Mouse (Mus musculus) MEL (cell line): ENCODE results near the gene Lemd1.

Experiments used
- E2F4 ChIP-seq: IDR thresholded peaks from 2 replicates; pipeline ENCODE4 v1.6.1; 2011; ENCODE audit warnings: low read depth, low read length, improper control_type of control experiment, borderline replicate concordance
- EP300 ChIP-seq, 2 experiments: IDR thresholded peaks; 2 replicates each; pipeline ENCODE4 v1.6.1; 2011; ENCODE audit warnings: improper control_type of control experiment in 2 of 2, low read length in 2 of 2, low read depth in 1 of 2, mild to moderate bottlenecking in 1 of 2
- POLR2A ChIP-seq, 2 experiments: IDR thresholded peaks; 2 replicates each; pipeline ENCODE4 v1.6.1; 2011 to 2012; ENCODE audit warnings: low read length in 2 of 2, mild to moderate bottlenecking in 2 of 2, control low read depth in 1 of 2, improper control_type of control experiment in 1 of 2, low read depth in 1 of 2, moderate library complexity in 1 of 2; ENCODE audit not compliant: control insufficient read depth in 1 of 2, insufficient read depth in 1 of 2, poor library complexity in 1 of 2
- TBP ChIP-seq: IDR thresholded peaks from 2 replicates; pipeline ENCODE4 v1.8.0; 2011; ENCODE audit warnings: low read depth, low read length, improper control_type of control experiment

DNA sequence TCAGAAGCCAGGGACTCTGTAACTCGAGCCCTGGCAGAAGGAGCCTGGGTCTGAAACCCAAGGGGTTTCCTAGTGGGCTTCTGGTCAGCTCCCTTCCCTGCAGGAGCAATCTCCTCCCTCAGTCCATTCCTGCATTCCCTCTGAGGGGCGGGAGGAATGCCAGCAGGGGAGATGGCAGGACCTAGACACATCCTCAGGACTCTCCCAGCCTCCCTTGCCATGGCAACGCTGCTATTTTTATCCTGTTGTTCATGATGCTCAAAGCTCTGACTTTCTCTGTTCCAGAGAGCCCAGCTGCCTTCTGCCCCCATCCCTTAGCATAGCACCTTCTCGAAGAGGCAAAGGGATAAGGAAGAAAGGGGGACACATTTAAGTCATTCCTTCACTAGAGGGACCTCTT lies 16.9 kb downstream of the Lemd1 start:
- no peak for TF ChIP-seq E2F4
- no peak for TF ChIP-seq EP300 (IDR thresholded peaks at IDR 0.05; ENCODE audit: low read depth in 1 of 2, low read length in 2 of 2)
- TF ChIP-seq POLR2A (IDR thresholded peaks at IDR 0.05; ENCODE audit: control insufficient read depth in 1 of 2, insufficient read depth in 1 of 2, low read depth in 1 of 2, low read length in 2 of 2, poor library complexity in 1 of 2): no peak
- no peak for TF ChIP-seq TBP
